Mouse (Mus musculus): ENCODE measurements around the gene Tspyl1. TPM values are rescaled to one million over a fixed set of nuclear protein-coding genes. Genes with fewer than 3 reads are reported as not detected.

Tspyl1 gene
- polyA plus RNA-seq (2017; shearing (Covaris generic)), result 10 to 100 TPM; 59.1 to 70.7 TPM

DNA sequence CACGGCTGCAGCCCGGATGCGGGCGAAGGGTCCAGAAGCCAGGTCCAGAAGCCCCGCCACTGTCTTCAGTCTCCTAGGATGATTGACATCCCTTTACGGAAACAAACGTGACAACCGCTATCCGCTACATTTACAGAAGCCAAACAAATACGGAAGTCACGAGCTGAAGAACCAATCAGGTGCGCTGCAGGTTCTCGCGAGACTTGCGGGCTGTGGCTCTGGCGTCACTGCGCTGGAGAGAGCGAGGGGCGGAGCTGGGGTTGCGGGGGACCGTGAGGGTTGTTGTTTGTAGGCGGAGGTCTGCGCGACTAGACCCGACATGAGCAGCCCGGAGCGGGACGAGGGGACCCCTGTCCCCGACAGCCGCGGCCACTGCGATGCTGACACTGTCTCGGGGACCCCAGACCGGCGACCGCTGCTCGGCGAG lies at the start of gene Tspyl1:
Gene Tspyl1, plus strand, starts transcription at position 229 of the 427 bp plus-strand sequence.

GRCm38 (mm10) chr10:34297299-34297979 lies 15.4 kb downstream of the Tspyl1 start, which contains the start of gene Tspyl4:
Gene Tspyl4, plus strand, starts transcription at chr10:34297442.

Other genes with a start within 250 kb of the Tspyl1 start
- not detected for gene Trappc3l, start 244.6 kb upstream of the Tspyl1 start, polyA plus RNA-seq (2017; shearing (Covaris generic))
- gene Calhm4, start 237.9 kb upstream of the Tspyl1 start, polyA plus RNA-seq (2017; shearing (Covaris generic)), result under 1 TPM in 1 of 2 experiments, not detected in 1; 0.06 TPM
- gene Calhm5, start 185.7 kb upstream of the Tspyl1 start, polyA plus RNA-seq (2017; shearing (Covaris generic)), result under 1 TPM in 1 of 2 experiments, not detected in 1; 0.06 TPM
- 10 to 100 TPM; 29.4 to 36.1 TPM for gene Calhm6, start 154.2 kb upstream of the Tspyl1 start, polyA plus RNA-seq (2017; shearing (Covaris generic))
- gene Dse, start 74.5 kb upstream of the Tspyl1 start, polyA plus RNA-seq (2017; shearing (Covaris generic)), result 10 to 100 TPM in 1 of 2 experiments, 1 to 10 TPM in 1; 3.5 to 13.8 TPM
- 10 to 100 TPM; 10.4 to 13.6 TPM for gene Tspyl4, start 15.3 kb downstream of the Tspyl1 start, polyA plus RNA-seq (2017; shearing (Covaris generic))
- gene Col10a1, start 107.8 kb downstream of the Tspyl1 start, polyA plus RNA-seq (2017; shearing (Covaris generic)), result 1 to 10 TPM in 1 of 2 experiments, under 1 TPM in 1; 0.18 to 2.2 TPM
- 10 to 100 TPM; 54.9 to 74.0 TPM for gene Nt5dc1, start 136.4 kb downstream of the Tspyl1 start, polyA plus RNA-seq (2017; shearing (Covaris generic))
- gene Frk, start 201.2 kb downstream of the Tspyl1 start, polyA plus RNA-seq (2017; shearing (Covaris generic)), result under 1 TPM; 0.06 to 0.07 TPM